Mouse (Mus musculus): ENCODE data around the gene Mtor.

DNA sequence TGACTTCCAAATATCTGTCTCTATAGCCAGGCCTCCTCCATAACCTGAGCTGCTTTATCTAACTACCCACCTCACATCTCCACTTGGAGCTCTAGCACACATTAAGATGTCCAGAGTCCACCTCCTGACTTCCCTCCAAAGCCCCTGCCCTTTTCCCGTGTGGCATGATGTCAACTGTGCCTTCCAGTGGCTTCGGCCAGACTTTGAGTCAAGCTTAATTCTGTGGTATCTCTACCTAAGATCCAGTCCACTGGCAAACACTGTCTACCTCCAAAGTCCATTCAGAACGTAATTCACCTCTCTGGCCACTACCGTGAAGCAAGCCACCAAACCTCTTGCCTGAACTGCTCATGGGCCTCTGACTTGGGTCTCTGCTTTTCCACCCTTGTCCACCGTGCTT lies 6.5 kb upstream of the Mtor start:
- no peak for TF ChIP-seq POLR2A (IDR thresholded peaks at IDR 0.05; ENCODE audit: low read depth, low read length)
- TF ChIP-seq CTCF (conservative IDR thresholded peaks at IDR 0.05 in 1 of 2, IDR thresholded peaks at IDR 0.05 in 1 of 2; ENCODE audit: low read depth in 2 of 2, low read length in 2 of 2) = no peak
- TF ChIP-seq TCF12 (IDR thresholded peaks at IDR 0.05; ENCODE audit: low read depth, low read length) = no peak
- no peak for TF ChIP-seq PAX5 (IDR thresholded peaks at IDR 0.05; ENCODE audit: low read length)
- no peak for TF ChIP-seq MEF2A (IDR thresholded peaks at IDR 0.05; ENCODE audit: borderline replicate concordance, low read depth, low read length)
- no peak for TF ChIP-seq EP300 (IDR thresholded peaks at IDR 0.05; ENCODE audit: low read length)
- no peak for TF ChIP-seq NRF1 (IDR thresholded peaks at IDR 0.05; ENCODE audit: low read depth, low read length)

Measured in CH12.LX (cell line).